Mouse (Mus musculus): Measurements from ENCODE around the gene Carmil3.

Carmil3 gene

GRCm38 (mm10) chr14:55495509-55496240, 5.2 kb downstream of the Carmil3 start:
- DNase-seq (ENCODE audit: low spot score): no peak

- DNase-seq (ENCODE audit: low spot score): no peak
These were observed 6.5 kb downstream of the Carmil3 start for GRCm38 (mm10) chr14:55496761-55497448.

- DNase-seq (ENCODE audit: low spot score): peak; percentile 62
These were observed 7.0 kb downstream of the Carmil3 start for GRCm38 (mm10) chr14:55497449-55497821.

GRCm38 (mm10) chr14:55505612-55506011, 15.2 kb downstream of the Carmil3 start:
- no peak for DNase-seq (ENCODE audit: low spot score)

GRCm38 (mm10) chr14:55507801-55508200, 17.4 kb downstream of the Carmil3 start:
- no peak for DNase-seq (ENCODE audit: low spot score)

GRCm38 (mm10) chr14:55509540-55509939, 19.1 kb downstream of the Carmil3 start:
- no peak for DNase-seq (ENCODE audit: low spot score)

- no peak for DNase-seq (ENCODE audit: low spot score)
These were observed 19.8 kb downstream of the Carmil3 start, which contains the start of gene Cpne6 for GRCm38 (mm10) chr14:55510125-55510731. Gene Cpne6 (plus strand): TSS chr14:55510445.

- no peak for DNase-seq (ENCODE audit: low spot score)
These were observed 20.6 kb downstream of the Carmil3 start for GRCm38 (mm10) chr14:55511037-55511436.

GRCm38 (mm10) chr14:55513927-55514326, 23.5 kb downstream of the Carmil3 start:
- DNase-seq (ENCODE audit: low spot score): no peak

- DNase-seq (ENCODE audit: low spot score): no peak
These were observed 25.4 kb downstream of the Carmil3 start for GRCm38 (mm10) chr14:55515846-55516245.

GRCm38 (mm10) chr14:55518897-55519296, 28.4 kb downstream of the Carmil3 start:
- DNase-seq (ENCODE audit: low spot score): no peak

GRCm38 (mm10) chr14:55519604-55520003, 29.2 kb downstream of the Carmil3 start:
- no peak for DNase-seq (ENCODE audit: low spot score)

GRCm38 (mm10) chr14:55520451-55521361, 30.3 kb downstream of the Carmil3 start:
- DNase-seq (ENCODE audit: low spot score): no peak

- no peak for DNase-seq (ENCODE audit: low spot score)
These were observed 33.6 kb downstream of the Carmil3 start for GRCm38 (mm10) chr14:55524062-55524461.

GRCm38 (mm10) chr14:55524785-55525184, 34.3 kb downstream of the Carmil3 start, which contains the start of gene Nrl:
Gene Nrl (minus strand): TSS chr14:55524981.
- DNase-seq (ENCODE audit: low spot score): no peak

GRCm38 (mm10) chr14:55526674-55527073, 36.2 kb downstream of the Carmil3 start:
- DNase-seq (ENCODE audit: low spot score): no peak

- no peak for DNase-seq (ENCODE audit: low spot score)
These were observed 37.5 kb downstream of the Carmil3 start for GRCm38 (mm10) chr14:55527940-55528339.

- no peak for DNase-seq (ENCODE audit: low spot score)
These were observed 45.8 kb downstream of the Carmil3 start for GRCm38 (mm10) chr14:55536116-55536745.

GRCm38 (mm10) chr14:55540067-55540786, 49.8 kb downstream of the Carmil3 start, which contains the start of gene Pck2:
Gene Pck2 (plus strand): TSS chr14:55540266.
- DNase-seq (ENCODE audit: low spot score): peak; percentile 49

GRCm38 (mm10) chr14:55540787-55541321, 50.4 kb downstream of the Carmil3 start:
- DNase-seq (ENCODE audit: low spot score): peak; percentile 41

All from urinary bladder, postnatal 10 days (tissue).